Mouse (Mus musculus) kidney, postnatal 4 days (tissue): Measurements from ENCODE around the gene Srcap.
"Not testable (repeated sequence)": the region's sequence is repeated elsewhere in the genome, so short reads cannot be mapped to it uniquely, and the experiment has no call there.

Source experiments
- DNase-seq, 2 experiments: peaks; one replicate each; pipeline ENCODE4 v3.0.0; 2021; ENCODE audit warnings: mixed read lengths in 2 of 2

Gene Srcap

GRCm38 (mm10) chr7:127491846-127492245 is 19.9 kb upstream of the Srcap start:
- DNase-seq = no peak

- no peak for DNase-seq
These were observed 17.1 kb upstream of the Srcap start for GRCm38 (mm10) chr7:127494648-127495047.

DNA sequence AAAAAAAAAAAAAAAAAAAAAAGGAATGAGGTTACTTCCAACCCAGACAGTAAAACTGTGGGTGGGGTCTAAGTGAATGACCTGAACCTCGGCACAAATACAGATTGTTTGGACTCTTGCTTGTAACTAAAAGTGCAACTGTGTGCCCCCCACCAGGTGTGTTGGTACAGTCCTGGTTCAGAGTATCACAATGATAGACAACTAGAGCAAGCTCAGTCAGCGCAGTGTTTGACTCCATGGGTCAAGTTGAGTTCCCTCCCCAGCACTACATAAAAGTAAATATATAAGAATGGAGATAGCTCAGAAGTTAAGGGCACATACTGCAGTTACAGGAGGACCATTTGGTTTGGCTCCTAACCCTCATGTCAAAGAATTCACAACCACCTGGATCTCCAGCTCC is 14.4 kb upstream of the Srcap start:
- DNase-seq = no peak

DNA sequence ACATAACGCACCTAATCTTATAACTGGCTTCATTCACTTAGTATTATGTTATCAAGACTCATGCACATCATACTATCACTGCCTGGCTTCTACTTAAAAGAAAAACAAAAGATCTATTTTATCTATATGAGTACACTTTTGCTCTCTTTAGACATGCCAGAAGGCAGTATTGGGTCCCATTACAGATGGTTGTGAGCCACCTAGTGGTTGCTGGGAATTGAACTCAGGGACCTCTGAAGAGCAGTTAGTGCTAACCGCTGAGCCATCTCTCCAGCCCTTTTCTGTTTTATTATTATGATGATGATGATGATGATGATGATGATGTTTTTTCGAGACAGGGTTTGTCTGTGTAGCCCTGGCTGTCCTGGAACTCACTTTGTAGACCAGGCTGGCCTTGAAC is 13.4 kb upstream of the Srcap start:
- peak; percentile 57 to 71 for DNase-seq

- no peak for DNase-seq
These were observed 3.5 kb upstream of the Srcap start for GRCm38 (mm10) chr7:127508291-127508690.

DNA sequence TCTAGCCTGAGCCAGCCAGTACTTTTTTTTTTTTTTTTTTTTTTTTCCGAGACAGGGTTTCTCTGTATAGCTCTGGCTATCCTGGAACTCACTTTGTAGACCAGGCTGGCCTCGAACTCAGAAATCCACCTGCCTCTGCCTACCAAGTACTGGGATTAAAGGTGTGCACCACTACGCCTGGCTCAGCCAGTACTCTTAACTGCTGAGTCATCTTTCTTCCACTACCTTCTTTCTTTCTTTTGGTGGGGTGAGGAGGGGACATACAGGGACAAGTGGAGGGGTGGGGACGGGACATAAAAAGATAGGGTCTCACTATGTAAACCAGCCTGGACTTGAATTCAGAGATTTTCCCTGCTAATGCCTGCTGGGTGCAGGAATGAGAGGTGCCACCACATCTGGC is 2.0 kb upstream of the Srcap start:
- not testable (repeated sequence) for DNase-seq

- DNase-seq = peak in 1 of 2 experiments; percentile 14
These were observed 542 bp upstream of the Srcap start for GRCm38 (mm10) chr7:127511241-127511640.

- DNase-seq = peak; percentile 92 to 96
These were observed 640 bp downstream of the Srcap start for GRCm38 (mm10) chr7:127512231-127513015.

DNA sequence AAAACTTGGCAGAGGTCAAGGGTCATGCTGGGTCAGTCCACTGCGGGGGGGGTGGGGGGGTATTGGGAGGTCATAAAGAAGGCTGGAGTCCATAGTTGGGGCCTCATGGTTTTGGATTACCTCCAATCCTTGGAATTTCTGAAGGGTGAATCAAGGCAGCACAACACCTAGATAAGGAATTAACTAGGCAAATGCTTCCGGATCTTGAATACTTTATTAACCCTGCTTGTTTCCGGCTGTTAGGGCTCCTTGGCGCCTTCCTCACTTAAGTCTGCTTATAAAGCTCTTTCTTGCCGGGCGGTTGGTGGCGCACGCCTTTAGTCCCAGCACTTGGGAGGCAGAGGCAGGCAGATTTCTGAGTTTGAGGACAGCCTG is 1.2 kb downstream of the Srcap start:
- peak; percentile 29 to 56 for DNase-seq

DNA sequence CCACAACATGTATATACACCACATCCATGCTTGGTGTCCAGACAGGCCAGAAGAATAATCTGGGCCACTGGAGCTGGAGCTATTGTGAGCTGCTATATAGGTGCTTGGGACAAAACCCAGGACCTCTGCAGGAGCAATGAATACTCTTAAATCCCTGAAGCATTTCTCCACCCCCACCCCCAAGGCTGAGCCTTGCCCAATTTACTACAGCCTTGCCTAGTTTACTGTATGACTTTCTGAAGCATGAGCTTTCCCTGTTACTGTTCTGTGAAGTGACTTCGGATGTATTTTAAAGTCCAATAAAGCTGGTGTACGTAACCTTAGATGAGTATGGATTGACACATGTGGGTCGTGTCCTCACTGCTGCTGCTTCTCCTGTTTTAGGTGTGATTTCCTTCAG is 2.0 kb downstream of the Srcap start:
- DNase-seq = no peak

DNA sequence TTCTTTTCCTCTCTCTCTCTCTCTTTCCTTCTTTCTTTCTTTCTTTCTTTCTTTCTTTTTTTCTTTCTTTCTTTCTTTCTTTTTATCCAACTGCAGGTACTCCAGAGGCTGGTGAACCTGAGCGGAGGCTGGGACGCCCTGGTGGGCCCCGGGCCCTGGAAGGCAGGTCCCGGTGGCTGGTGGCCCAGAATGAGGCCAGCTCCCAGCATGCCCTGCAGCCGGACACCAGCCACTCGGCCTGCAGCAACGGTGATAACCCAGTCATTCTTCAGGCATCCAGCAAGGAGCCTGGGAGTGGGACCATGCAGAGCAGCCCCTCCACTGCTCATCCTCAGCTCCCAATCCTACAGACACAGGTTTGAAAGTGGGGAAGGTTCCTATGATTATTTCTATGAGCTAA is 4.1 kb downstream of the Srcap start:
- no peak for DNase-seq

DNA sequence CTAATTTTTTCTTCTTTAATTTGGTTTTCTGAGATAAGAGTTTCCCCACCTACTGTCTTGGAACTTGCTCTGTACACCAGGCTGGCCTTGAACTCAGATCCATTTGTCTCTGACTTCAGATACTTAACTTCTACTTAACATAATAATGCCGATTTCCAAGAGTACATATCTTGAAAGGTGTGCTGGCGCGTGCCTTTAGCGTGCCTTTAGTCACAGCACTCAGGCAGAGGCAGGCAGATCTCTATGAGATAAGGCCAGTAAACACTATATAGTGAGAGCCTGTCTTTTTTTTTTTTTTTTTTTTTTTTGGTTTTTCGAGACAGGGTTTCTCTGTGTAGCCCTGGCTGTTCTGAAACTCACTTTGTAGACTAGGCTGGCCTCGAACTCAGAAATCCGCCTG is 4.6 kb downstream of the Srcap start:
- no peak for DNase-seq

DNA sequence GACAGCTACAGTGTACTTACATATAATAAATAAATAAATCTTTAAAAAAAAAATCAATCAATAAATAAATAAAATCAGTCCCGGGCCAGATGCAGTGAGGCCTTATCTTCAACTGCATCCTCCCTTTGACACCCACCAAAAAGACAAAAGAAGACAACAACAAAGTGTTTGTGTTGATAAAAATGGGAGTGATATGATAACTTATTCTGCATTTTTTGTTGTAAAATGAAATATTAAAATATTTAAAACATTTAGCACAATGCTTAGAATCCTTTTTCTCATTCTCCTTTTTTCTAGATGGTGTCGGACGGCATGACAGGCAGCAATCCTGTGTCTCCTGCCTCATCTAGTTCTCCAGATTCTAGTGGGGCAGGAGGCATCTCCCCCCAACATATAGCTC is 7.5 kb downstream of the Srcap start, which contains the start of gene Gm42715:
TSS of gene Gm42715 (plus strand) at position 301 of the 400 bp plus-strand sequence.
- DNase-seq = no peak

DNA sequence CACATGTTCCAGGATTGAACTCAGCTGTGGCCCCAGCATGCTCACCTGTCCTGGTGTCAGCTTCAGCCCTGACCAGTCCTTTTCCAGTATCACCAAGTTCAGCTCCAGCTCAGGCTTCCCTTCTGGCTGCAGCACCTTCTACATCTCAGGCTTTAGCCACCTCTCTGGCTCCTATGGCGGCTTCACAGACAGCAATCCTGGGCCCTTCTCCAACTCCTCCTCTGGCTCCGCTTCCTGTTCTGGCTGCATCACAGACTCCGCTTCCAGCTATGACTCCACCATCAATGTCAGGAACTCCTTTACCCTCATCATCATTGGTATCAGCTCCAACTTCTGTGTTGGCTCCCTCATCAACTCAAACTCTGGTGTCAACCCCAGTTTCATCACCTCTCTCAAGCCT is 29.9 kb downstream of the Srcap start:
- no peak for DNase-seq

GRCm38 (mm10) chr7:127549116-127549835 is 37.5 kb downstream of the Srcap start:
- DNase-seq = no peak

DNA sequence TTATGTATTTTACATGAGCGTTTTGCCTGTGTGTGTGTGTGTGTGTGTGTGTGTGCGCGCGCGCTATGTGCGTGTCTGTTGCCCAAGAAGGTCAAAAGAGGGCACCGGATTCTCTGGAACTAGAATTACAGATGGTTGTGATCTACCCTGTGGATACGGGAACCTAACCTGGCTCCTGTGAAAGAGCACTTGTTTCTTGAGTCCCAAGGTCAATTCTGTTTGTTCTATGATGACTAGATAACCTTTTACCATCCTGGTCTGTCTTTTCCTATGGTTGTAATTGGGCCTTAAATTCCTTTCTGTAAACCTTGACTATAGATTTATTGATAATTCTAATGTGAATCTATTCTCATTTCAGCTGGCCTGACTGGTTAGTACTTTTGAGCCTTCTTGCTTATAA is 39.8 kb downstream of the Srcap start:
- no peak for DNase-seq

DNA sequence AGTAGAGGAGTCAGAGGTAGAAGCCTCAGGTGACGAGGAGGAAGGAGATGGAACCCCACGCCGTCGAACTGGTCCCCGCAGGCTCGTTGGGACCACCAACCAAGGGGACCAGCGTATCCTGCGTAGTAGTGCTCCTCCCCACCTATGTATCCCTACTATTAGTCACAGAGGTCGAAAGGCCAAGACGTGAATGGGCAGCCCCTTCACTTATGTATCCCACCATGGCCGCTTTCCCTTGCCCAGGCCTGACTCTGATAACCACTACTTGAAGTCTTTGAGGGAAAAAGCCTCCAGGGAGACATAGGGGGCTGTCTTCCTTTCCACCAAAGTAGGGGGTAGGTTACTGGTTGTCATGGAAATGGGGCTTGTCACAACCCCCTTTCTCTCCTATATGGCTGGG is 48.8 kb downstream of the Srcap start:
- DNase-seq = no peak

GRCm38 (mm10) chr7:127561340-127561858 is 49.6 kb downstream of the Srcap start, which contains the start of gene Tmem265:
Tmem265 (plus strand) TSS chr7:127561390.
- peak in 1 of 2 experiments; percentile 20 for DNase-seq

DNA sequence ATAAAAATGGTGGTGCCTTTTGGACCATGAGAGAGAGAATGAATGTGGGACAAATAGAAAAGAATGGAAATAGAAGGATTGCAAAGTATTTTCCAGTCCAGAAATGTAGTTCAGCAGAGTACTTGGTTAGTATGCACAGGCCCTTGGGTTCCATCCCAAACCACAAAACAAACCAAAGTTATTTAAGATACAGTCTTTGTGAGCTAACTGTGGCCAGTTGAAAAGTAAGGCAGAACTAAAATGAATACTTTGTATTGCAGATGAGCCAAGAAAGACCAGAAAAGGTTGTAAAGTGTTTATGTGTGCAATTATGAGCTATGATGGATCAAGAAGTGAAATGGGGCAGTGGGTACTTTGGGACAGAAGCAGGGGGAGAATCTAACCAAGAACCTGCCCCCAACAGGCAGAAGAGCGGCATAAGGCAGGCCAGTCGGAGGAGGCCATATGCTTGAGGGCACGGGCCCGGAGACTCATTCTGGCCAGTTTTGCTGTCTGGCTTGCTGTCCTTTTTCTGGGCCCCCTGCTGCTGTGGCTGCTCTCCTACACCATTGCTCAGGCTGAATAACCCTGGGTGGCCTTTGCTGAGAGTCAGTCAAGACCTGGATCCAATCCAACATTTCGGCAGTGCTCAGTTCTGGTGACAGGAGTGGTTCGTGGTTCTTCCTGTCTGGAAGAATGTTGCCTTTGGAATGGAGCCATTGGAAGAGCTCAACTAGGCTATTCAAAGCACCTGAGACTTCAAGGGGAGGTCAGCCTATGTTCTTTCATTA is 52.8 kb downstream of the Srcap start:
- peak in 1 of 2 experiments; percentile 18 for DNase-seq

DNA sequence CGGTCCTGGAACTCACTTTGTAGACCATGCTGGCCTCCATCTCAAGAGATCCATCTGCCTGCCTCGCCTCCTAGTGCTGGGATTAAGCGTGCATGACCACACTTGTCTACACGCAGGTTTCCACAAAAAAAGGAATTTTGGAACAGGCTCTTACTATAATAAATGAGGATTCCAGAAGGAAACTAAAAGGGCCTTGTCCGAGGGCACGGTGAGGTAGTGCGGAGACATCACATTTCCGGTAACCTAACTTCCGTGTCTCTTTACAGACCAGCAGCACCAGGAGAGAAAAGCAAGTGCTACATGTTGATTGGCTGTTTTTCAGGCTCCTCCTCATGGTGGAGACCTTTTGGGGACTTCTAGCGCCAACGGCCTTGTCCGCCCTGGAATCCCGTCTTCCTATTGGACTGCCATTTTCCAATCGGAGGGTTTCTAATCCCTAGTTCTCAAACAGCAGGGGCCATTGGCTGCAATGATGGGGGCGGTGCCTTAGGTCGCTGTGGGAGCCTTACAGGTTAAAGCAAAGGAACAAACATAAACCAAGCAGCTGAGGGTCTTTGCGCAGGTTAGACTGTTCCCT is 61.2 kb downstream of the Srcap start, which contains the start of gene Phkg2:
TSS of gene Phkg2 (plus strand) at position 446 of the 577 bp plus-strand sequence.
- DNase-seq = peak; percentile 86 to 93

GRCm38 (mm10) chr7:127573503-127574008 is 61.8 kb downstream of the Srcap start:
- peak; percentile 31 to 38 for DNase-seq

- no peak for DNase-seq
These were observed 62.3 kb downstream of the Srcap start for GRCm38 (mm10) chr7:127574115-127574514.
